Mouse (Mus musculus): ENCODE measurements at regions not wholly inside any gene's neighbourhood (a gene's known extent, or its start where the extent isn't known, plus 50 kb on each side); places are given as distances from the start of the nearest gene placed in this dataset.

DNA sequence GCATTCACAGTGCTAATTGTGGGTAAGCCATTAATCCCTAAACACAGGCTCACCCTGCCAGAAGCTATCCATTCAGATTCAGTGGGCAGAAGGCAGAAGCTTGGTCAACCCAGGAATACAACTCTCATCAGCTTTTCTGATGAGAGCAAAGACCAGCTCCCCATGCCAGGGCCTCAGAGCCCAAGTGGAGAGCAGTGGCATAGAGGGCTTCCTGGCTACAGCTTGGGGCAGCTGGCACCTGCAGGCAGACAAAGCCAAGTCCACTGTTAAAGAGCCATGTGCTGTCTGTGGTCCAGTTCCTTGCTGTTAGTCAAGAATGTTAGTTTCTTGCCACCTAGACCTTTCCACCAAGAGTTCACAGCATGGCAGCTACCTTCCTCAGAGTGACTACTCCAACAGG is 225.0 kb downstream of the Tox3 start:
- no peak for TF ChIP-seq USF1 (IDR thresholded peaks at IDR 0.05; ENCODE audit: low read depth, low read length)
- TF ChIP-seq USF2 (conservative IDR thresholded peaks at IDR 0.05; ENCODE audit: low read depth, low read length) = no peak
- TF ChIP-seq JUND (conservative IDR thresholded peaks at IDR 0.05; ENCODE audit: low read depth, low read length) = no peak
- no peak for TF ChIP-seq ZC3H11A (IDR thresholded peaks at IDR 0.05; ENCODE audit: low read depth, low read length)
- TF ChIP-seq CTCF (conservative IDR thresholded peaks at IDR 0.05 in 1 of 2, IDR thresholded peaks at IDR 0.05 in 1 of 2; ENCODE audit: low read depth in 2 of 2, low read length in 2 of 2) = no peak
- no peak for TF ChIP-seq CHD2 (IDR thresholded peaks at IDR 0.05; ENCODE audit: low read length)
- TF ChIP-seq JUN (IDR thresholded peaks at IDR 0.05; ENCODE audit: insufficient read depth, low read depth, low read length) = no peak
- TF ChIP-seq GABPA (IDR thresholded peaks at IDR 0.05; ENCODE audit: insufficient replicate concordance, low read depth, low read length) = no peak
- TF ChIP-seq ELF1 (IDR thresholded peaks at IDR 0.05; ENCODE audit: low read depth, low read length) = no peak
- TF ChIP-seq IRF4 (IDR thresholded peaks at IDR 0.05; ENCODE audit: low read depth, low read length) = no peak
- TF ChIP-seq CHD1 (IDR thresholded peaks at IDR 0.05; ENCODE audit: low read depth, low read length) = no peak
- no peak for TF ChIP-seq NRF1 (IDR thresholded peaks at IDR 0.05; ENCODE audit: low read depth, low read length)
- TF ChIP-seq POLR2A (IDR thresholded peaks at IDR 0.05; ENCODE audit: low read depth, low read length) = no peak
